Mouse (Mus musculus) testis, adult 2 months (tissue): ENCODE data around the gene Gm10722.
"Not testable (repeated sequence)": the region's sequence is repeated elsewhere in the genome, so short reads cannot be mapped to it uniquely, and the experiment has no call there.

ENCODE experiments used
- CTCF ChIP-seq: fragments of 200-500 bp; IDR thresholded peaks from 2 replicates; pipeline ENCODE4 v1.5.1; 2012; ENCODE audit warnings: low read depth, mild to moderate bottlenecking, inconsistent platforms, low read length, moderate library complexity; ENCODE audit not compliant: control insufficient read depth, insufficient read depth, insufficient replicate concordance
- POLR2A ChIP-seq: fragments of 200-500 bp; IDR thresholded peaks from 2 replicates; pipeline ENCODE4 v1.6.1; 2012; ENCODE audit warnings: low read depth, mild to moderate bottlenecking, inconsistent platforms, low read length, moderate library complexity; ENCODE audit not compliant: control insufficient read depth

- not testable (repeated sequence) for TF ChIP-seq CTCF, POLR2A
Measured at GRCm38 (mm10) chr9:3012733-3013279, 12.1 kb downstream of the Gm10722 start, which contains the start of gene Gm10721.
